Mouse (Mus musculus) lung, postnatal 0 days (tissue): ENCODE results near the gene Mcee. TPM values are rescaled to one million over a fixed set of nuclear protein-coding genes. Genes with fewer than 3 reads are reported as not detected.
A peak's percentile ranks its signal among the peaks of the same experiment; 100 is the strongest.

Experiments
- ATAC-seq: fragments of 200-750 bp; cut with Nextera tagmentation; 2 replicates; pipeline ENCODE4 v1.8.0; 2017; ENCODE audit warnings: moderate library complexity
- DNase-seq: peaks from one replicate; pipeline ENCODE4 v3.0.0-alpha.2; 2016; ENCODE audit warnings: low spot score
- H3K27ac ChIP-seq: fragments of 300-500 bp; sonication (generic); 2 replicates; pipeline ENCODE4 v1.5.1; 2014; ENCODE audit warnings: antibody characterized with exemption, mild to moderate bottlenecking, low read length, mixed read lengths
- H3K27me3 ChIP-seq: fragments of 300-500 bp; sonication (generic); replicated peaks from 2 replicates; pipeline ENCODE4 v1.6.1; 2014; ENCODE audit warnings: low read length, mixed read lengths; ENCODE audit not compliant: insufficient read depth
- H3K36me3 ChIP-seq: fragments of 300-500 bp; sonication (generic); 2 replicates; pipeline ENCODE4 v1.6.1; 2014; ENCODE audit warnings: low read length, mixed read lengths; ENCODE audit not compliant: insufficient read depth
- H3K4me1 ChIP-seq: fragments of 300-500 bp; sonication (generic); 2 replicates; pipeline ENCODE4 v1.6.1; 2014; ENCODE audit warnings: antibody characterized with exemption, low read depth, low read length, mixed read lengths; ENCODE audit not compliant: insufficient read depth
- H3K4me2 ChIP-seq: fragments of 300-500 bp; sonication (generic); replicated peaks from 2 replicates; pipeline ENCODE4 v1.6.1; 2014; ENCODE audit warnings: low read depth, mild to moderate bottlenecking, low read length, moderate library complexity, mixed read lengths
- H3K4me3 ChIP-seq: fragments of 300-500 bp; sonication (generic); 2 replicates; pipeline ENCODE4 v1.5.1; 2014; ENCODE audit warnings: low read depth, low read length
- H3K9ac ChIP-seq: fragments of 300-500 bp; sonication (generic); replicated peaks from 2 replicates; pipeline ENCODE4 v1.6.1; 2014; ENCODE audit warnings: low read depth, mild to moderate bottlenecking
- H3K9me3 ChIP-seq: fragments of 300-500 bp; sonication (generic); 2 replicates; pipeline ENCODE4 v1.6.1; 2016; ENCODE audit warnings: low read length, mixed read lengths
- CTCF ChIP-seq: IDR thresholded peaks from 2 replicates; pipeline ENCODE4 v1.5.1; 2016; ENCODE audit warnings: antibody characterized with exemption, mild to moderate bottlenecking
- EP300 ChIP-seq: IDR thresholded peaks from 2 replicates; pipeline ENCODE4 v1.6.1; 2016; ENCODE audit warnings: antibody characterized with exemption, mild to moderate bottlenecking, control low read depth
- WGBS: fragments of 180-500 bp; shearing (Covaris S2); extraction: QIAGEN DNeasy Blood & Tissue Kit; methylation state at CpG from one replicate; pipeline ENCODE4 v1.1.7; 2014; 5-methylcytosine and 5-hydroxymethylcytosine counted together
- polyA plus RNA-seq: library from polyadenylated mRNA; unstranded; fragments of >200 nt; fragmentation: Nextera tagmentation; extraction: Ambion mirVana; gene quantifications from 2 replicates; pipeline ENCODE4 v1.2.1, GENCODE M21; 2015

Mcee gene
- polyA plus RNA-seq, 1 experiment from 2014 or later = 112 TPM

DNA sequence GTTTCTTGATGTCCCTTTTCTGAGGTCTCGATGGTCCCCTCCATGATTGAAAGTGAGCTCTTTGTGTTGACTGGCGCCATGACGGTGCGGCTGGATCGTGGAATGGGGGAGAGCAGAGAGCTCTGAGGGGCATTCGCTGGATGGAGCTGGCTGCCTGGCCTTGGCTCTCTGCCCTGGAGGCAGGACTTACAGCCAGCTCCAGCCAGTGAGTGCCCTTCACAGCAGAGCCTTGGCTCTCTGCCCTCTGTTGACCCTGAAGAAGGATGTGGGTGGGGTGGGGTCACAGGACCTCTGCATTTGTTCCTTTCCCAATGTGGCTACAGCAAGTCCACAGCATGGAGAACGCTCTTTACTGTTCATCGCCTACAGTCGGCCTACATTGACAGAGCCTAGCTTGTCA is 35.0 kb upstream of the Mcee start:
- DNase-seq = peak; percentile 76

DNA sequence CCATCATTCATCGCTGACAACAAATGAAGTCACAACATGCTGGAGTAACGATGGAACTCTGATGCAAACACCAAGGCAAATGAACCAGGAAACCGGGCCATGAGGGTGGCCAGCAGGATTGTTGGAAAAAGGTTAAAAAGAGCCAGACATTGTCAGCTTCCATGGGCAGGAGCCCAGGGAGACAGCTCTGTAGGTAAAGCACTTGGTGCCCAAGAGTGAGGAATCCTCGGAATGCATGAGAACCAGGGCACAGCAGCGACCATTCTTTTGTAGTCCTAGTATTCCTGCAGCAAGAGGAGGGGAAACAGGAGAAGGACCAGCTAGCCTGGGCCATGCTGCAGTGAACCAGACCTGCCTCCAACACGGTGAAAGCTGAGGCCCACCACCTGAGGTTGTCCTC is 33.7 kb upstream of the Mcee start:
- 0 out of 2 replicates have a peak, but pooled peaks cover 11% of the 10 kb centered on the region for H3K36me3 ChIP-seq
- WGBS = 67% methylated on average over 6 of the region's 6 CpGs

More for the DNA sequence above, 35.0 kb upstream of the Mcee start:
- ATAC-seq = peak; percentile 87
- Histone ChIP-seq H3K27ac (peak overlapping the region; percentile 60), H3K4me3 (no peak overlapping the region), H3K4me1 (peaks cover 4% of the 10 kb centered on the region; the same call in 1 of the 2 replicates), H3K9me3 (no peaks in the 10 kb centered on the region), H3K36me3 (0 out of 2 replicates have a peak, but pooled peaks cover 16% of the 10 kb centered on the region), H3K4me2 (no peak overlapping the region), H3K9ac (no peak overlapping the region), H3K27me3 (no peaks in the 10 kb centered on the region)
- TF ChIP-seq EP300 (0 out of 2 replicates have a peak, but pooled peaks have one; percentile 9), CTCF (no peak)
- WGBS = 62% methylated on average over 9 of the region's 9 CpGs

DNA sequence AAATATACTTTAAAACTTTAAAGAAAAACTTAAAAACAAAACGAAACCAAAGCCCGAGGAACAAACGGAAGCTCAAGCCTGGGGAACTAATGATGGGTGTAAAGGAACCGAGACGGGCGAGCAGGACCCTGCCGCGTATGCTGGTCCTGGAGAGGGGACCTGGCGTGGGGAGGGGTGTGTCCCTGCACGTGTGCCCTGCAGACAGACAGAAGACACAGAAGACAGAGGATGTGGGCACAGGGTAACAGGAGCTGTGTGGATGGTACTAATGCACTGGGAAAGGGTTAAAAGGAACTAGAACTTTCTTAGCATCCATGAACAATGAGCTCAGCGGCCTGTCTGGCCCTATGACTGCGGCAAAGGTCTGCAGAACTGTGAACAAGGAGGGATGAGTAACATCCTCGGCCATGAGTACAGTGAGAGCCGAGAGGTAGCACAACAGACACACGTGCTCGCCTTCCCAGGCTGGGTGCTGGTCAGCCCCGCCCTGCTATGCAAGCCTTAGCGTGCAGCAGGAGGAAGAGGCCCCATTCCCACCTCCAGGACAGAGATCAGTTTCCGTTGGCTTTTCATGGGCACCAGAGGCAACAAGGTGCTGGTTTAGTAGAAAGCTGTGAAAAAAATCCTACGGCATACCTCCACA is 32.3 kb upstream of the Mcee start:
- peaks cover 4% of the 10 kb centered on the region; the same call in 1 of the 2 replicates for H3K4me1 ChIP-seq
- H3K27me3 ChIP-seq = no peaks in the 10 kb centered on the region
- H3K9me3 ChIP-seq = no peaks in the 10 kb centered on the region
- H3K27ac ChIP-seq = no peak overlapping the region
- ATAC-seq (0 out of 2 replicates have a peak, but pooled peaks have one; percentile 29), DNase-seq (no peak)
- no peak overlapping the region for H3K4me3 ChIP-seq
- H3K4me2 ChIP-seq = no peak overlapping the region
- no peak for TF ChIP-seq EP300
- no peak for TF ChIP-seq CTCF
- 70% methylated on average over 20 of the region's 20 CpGs for WGBS
- H3K9ac ChIP-seq = no peak overlapping the region
- 0 out of 2 replicates have a peak, but pooled peaks cover 11% of the 10 kb centered on the region for H3K36me3 ChIP-seq

More for the DNA sequence above, 33.7 kb upstream of the Mcee start:
- Histone ChIP-seq H3K9me3 (no peaks in the 10 kb centered on the region), H3K27me3 (no peaks in the 10 kb centered on the region), H3K4me1 (peaks cover 4% of the 10 kb centered on the region; the same call in 1 of the 2 replicates), H3K4me3 (no peak overlapping the region), H3K27ac (no peak overlapping the region), H3K9ac (no peak overlapping the region), H3K4me2 (no peak overlapping the region)
- ATAC-seq (no peak), DNase-seq (no peak)
- TF ChIP-seq EP300 (no peak), CTCF (no peak)

DNA sequence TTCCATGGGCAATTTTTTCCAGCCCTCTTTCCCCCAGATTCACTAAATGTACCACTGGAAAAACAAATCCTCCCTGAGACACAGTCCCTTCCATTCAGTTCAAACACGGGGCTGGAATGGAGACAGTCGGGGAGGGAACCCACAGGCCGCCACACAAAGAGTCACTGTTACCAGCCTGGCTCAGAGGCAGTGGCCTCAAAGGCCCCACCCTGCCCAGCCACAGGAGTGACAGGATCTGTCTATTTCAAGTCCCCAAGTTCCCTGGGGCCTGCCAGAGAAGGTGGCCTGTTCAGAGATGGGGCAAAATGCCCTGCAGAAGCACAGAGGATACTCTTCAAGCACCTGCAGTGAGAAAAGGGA is 31.8 kb upstream of the Mcee start:
- peaks cover 4% of the 10 kb centered on the region; the same call in 1 of the 2 replicates for H3K4me1 ChIP-seq
- no peak overlapping the region for H3K27ac ChIP-seq
- TF ChIP-seq EP300 (no peak), CTCF (no peak)
- WGBS = 60% methylated on average over 3 of the region's 3 CpGs
- no peak overlapping the region for H3K4me2 ChIP-seq
- H3K9me3 ChIP-seq = no peaks in the 10 kb centered on the region
- no peak overlapping the region for H3K4me3 ChIP-seq
- DNase-seq (no peak), ATAC-seq (no peak)
- H3K27me3 ChIP-seq = no peaks in the 10 kb centered on the region
- H3K9ac ChIP-seq = no peak overlapping the region
- H3K36me3 ChIP-seq = 0 out of 2 replicates have a peak, but pooled peaks cover 11% of the 10 kb centered on the region

DNA sequence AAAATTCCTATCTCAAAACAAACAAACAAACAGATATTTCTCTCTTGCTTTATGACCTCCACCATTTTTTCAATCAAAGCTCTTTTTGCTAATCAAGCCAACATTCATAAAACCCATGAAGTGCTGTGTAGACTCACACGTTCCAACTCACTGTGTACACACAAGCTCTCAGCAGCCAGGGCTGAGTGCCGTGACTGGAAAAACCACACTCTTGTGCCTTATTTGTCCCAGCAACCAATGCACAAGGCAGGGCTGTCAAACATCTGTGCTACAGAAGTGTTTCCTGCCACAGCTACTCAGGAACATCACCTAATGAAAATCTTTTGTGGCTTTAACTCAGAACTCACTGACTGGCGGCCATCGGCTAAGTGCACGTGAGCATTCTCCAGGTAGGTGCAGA is 26.5 kb upstream of the Mcee start:
- ATAC-seq = peak; percentile 95
- Histone ChIP-seq H3K4me3 (no peak overlapping the region), H3K36me3 (peaks cover 11% of the 10 kb centered on the region; the same call in 1 of the 2 replicates), H3K27me3 (no peaks in the 10 kb centered on the region), H3K9me3 (no peaks in the 10 kb centered on the region), H3K27ac (peak overlapping the region; percentile 26; the same call in 1 of the 2 replicates), H3K4me2 (no peak overlapping the region), H3K4me1 (no peaks in the 10 kb centered on the region), H3K9ac (no peak overlapping the region)
- DNase-seq = peak; percentile 78
- TF ChIP-seq CTCF = no peak
- peak; percentile 67 for TF ChIP-seq EP300
- 66% methylated on average over 5 of the region's 5 CpGs for WGBS

DNA sequence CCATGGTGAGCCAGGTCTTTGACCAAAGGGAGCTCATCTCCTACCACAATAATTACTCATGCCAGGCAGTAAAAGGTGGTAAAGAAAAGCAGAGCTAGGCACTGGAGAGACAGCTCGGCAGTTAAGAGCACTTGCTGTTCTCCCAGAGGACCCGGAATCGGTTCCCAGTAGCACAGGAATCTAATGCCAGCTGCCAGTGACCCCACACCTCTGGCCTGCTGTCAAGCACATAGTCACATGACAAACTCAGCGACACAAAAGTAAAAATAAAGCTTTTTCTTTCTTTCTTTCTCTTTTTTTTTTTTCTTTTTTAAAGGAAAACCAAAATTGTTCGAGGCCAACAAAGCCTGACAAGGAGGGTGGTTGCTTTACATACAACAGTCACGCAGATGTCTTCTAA is 22.6 kb upstream of the Mcee start:
- no peak overlapping the region for H3K4me2 ChIP-seq
- DNase-seq = no peak
- peaks cover 11% of the 10 kb centered on the region; the same call in 1 of the 2 replicates for H3K36me3 ChIP-seq
- peaks cover 3% of the 10 kb centered on the region; the same call in 1 of the 2 replicates for H3K4me1 ChIP-seq
- H3K27ac ChIP-seq = no peak overlapping the region
- H3K27me3 ChIP-seq = no peaks in the 10 kb centered on the region
- WGBS = 84% methylated on average over 6 of the region's 6 CpGs
- no peak for TF ChIP-seq EP300
- H3K9ac ChIP-seq = no peak overlapping the region
- no peak overlapping the region for H3K4me3 ChIP-seq
- H3K9me3 ChIP-seq = no peaks in the 10 kb centered on the region
- ATAC-seq = no peak
